Mouse (Mus musculus) heart, embryonic 16.5 days (tissue): ENCODE measurements around the gene Myoc. TPM values are rescaled to one million over a fixed set of nuclear protein-coding genes. Genes with fewer than 3 reads are reported as not detected.
"Not testable (repeated sequence)": the region's sequence is repeated elsewhere in the genome, so short reads cannot be mapped to it uniquely, and the experiment has no call there.

Experiments used
- ATAC-seq: fragments of 200-750 bp; cut with Nextera tagmentation; replicated peaks from 2 replicates; pipeline ENCODE4 v1.8.0; 2017; ENCODE audit warnings: moderate number of reproducible peaks; ENCODE audit not compliant: insufficient read depth, low FRiP score; ENCODE audit errors: extremely low read depth
- H3K27ac ChIP-seq: fragments of 300-500 bp; sonication (generic); 2 replicates; pipeline ENCODE4 v1.5.1; 2014; ENCODE audit warnings: mild to moderate bottlenecking, low read length, control low read depth, moderate library complexity
- H3K27me3 ChIP-seq: fragments of 300-500 bp; sonication (generic); 2 replicates; pipeline ENCODE4 v1.6.1; 2014; ENCODE audit warnings: low read length, mixed read lengths; ENCODE audit not compliant: control insufficient read depth, insufficient read depth
- H3K36me3 ChIP-seq: fragments of 300-500 bp; sonication (generic); 2 replicates; pipeline ENCODE4 v1.6.1; 2014; ENCODE audit not compliant: control insufficient read depth, insufficient read depth
- H3K4me1 ChIP-seq: fragments of 300-500 bp; sonication (generic); 2 replicates; pipeline ENCODE4 v1.6.1; 2014; ENCODE audit warnings: low read length, mixed read lengths; ENCODE audit not compliant: control insufficient read depth, insufficient read depth
- H3K4me2 ChIP-seq: fragments of 300-500 bp; sonication (generic); 2 replicates; pipeline ENCODE4 v1.6.1; 2014; ENCODE audit warnings: low read depth, mild to moderate bottlenecking, control low read depth, low read length
- H3K4me3 ChIP-seq: fragments of 300-500 bp; sonication (generic); 2 replicates; pipeline ENCODE4 v1.5.1; 2014; ENCODE audit warnings: mild to moderate bottlenecking, control low read depth, low read length
- H3K9ac ChIP-seq: fragments of 300-500 bp; sonication (generic); 2 replicates; pipeline ENCODE4 v1.6.1; 2014; ENCODE audit warnings: low read length, control low read depth
- H3K9me3 ChIP-seq: fragments of 300-500 bp; sonication (generic); replicated peaks from 2 replicates; pipeline ENCODE4 v1.6.1; 2016; ENCODE audit warnings: low read length; ENCODE audit not compliant: control insufficient read depth
- WGBS: fragments of 180-500 bp; shearing (Covaris S2); extraction: QIAGEN DNeasy Blood & Tissue Kit; methylation state at CpG from one replicate; pipeline ENCODE4 v1.1.7; 2014; 5-methylcytosine and 5-hydroxymethylcytosine counted together
- polyA plus RNA-seq: library from polyadenylated mRNA; unstranded; fragments of >200 nt; fragmentation: Nextera tagmentation; extraction: Ambion mirVana; gene quantifications from 2 replicates; pipeline ENCODE4 v1.2.1, GENCODE M21; 2015

The Myoc gene
- polyA plus RNA-seq, 1 experiment from 2014 or later, result 0.07 TPM

GRCm38 (mm10) chr1:162611191-162611590, 27.8 kb upstream of the Myoc start:
- Histone ChIP-seq H3K4me2 (no peak overlapping the region), H3K4me3 (no peak overlapping the region), H3K27me3 (no peaks in the 10 kb centered on the region), H3K27ac (no peak overlapping the region), H3K4me1 (no peaks in the 10 kb centered on the region), H3K9ac (no peak overlapping the region), H3K9me3 (no peaks in the 10 kb centered on the region), H3K36me3 (no peaks in the 10 kb centered on the region)
- ATAC-seq, result no peak
- 66% methylated on average over 4 of the region's 4 CpGs for WGBS

DNA sequence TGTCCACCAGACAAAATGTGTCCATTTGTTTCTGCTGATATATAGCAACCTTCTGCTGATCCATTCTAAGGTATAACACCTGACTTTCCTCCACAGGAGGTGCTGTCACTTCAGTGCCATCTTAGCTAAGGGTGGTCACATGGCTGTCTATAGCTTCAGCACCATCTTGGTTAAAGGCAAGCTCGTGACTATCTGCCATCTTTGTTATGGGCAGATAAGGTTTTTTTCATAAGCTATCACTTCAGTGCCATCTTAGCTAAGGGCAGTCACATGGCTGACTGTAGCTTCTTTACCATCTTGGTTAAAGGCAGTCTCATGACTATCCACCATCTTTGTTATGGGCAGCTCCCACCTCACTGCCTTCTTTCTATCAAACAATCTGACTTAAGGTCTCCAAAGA, 23.4 kb upstream of the Myoc start:
- Histone ChIP-seq H3K27ac (no peak overlapping the region), H3K27me3 (no peaks in the 10 kb centered on the region), H3K9ac (no peak overlapping the region), H3K4me3 (no peak overlapping the region), H3K9me3 (no peaks in the 10 kb centered on the region), H3K4me2 (no peak overlapping the region), H3K4me1 (no peaks in the 10 kb centered on the region), H3K36me3 (no peaks in the 10 kb centered on the region)
- WGBS, result 66% methylated on average over 1 of the region's 1 CpGs
- no peak for ATAC-seq

DNA sequence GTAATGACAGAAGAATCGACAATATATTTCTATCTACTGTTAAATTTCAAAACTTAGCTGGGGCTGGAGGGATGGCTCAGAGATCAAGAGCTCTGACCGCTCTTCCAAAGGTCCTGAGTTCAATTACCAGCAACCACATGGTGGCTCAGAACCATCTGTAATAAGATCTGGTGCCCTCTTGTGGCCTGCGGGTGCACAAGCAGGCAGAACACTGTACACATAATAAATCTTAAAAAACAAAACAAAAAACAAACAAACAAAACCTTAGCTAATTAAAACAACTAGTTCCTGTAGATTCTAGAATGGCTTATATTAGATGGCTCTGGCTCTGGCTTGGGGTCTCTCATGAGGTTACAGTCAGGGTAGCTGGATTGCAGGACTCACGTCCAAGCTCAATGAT, 18.5 kb upstream of the Myoc start:
- peaks cover 8% of the 10 kb centered on the region; the same call in 1 of the 2 replicates for H3K4me1 ChIP-seq
- H3K4me2 ChIP-seq, result no peak overlapping the region
- H3K4me3 ChIP-seq, result no peak overlapping the region
- no peak for ATAC-seq
- H3K27me3 ChIP-seq, result no peaks in the 10 kb centered on the region
- WGBS, result 67% methylated on average over 4 of the region's 4 CpGs
- H3K27ac ChIP-seq, result no peak overlapping the region
- H3K9ac ChIP-seq, result no peak overlapping the region
- no peaks in the 10 kb centered on the region for H3K36me3 ChIP-seq
- no peaks in the 10 kb centered on the region for H3K9me3 ChIP-seq

DNA sequence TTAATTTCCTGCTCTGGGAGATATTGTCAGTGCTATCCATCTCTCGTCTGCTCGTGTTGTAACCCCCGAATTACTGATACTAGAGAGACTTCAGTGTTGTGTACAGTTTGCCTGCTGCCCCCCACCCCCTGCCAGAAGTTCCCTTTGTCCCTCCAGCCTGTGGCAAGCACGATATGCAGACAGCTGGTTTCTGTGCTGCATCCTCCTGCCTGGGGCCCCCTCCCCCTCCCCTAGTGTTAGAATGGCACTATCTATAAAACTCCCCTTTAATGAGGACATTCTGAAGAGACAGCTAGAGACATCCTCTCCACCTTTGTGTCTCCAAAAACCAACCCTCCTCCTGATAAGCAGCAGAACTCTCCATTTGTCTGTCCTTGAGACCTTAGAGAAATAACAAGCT, 15.1 kb upstream of the Myoc start:
- WGBS, result 22% methylated on average over 4 of the region's 4 CpGs
- Histone ChIP-seq H3K4me2 (no peak overlapping the region), H3K9ac (no peak overlapping the region), H3K4me3 (no peak overlapping the region), H3K36me3 (no peaks in the 10 kb centered on the region), H3K27me3 (no peaks in the 10 kb centered on the region), H3K4me1 (peaks cover 8% of the 10 kb centered on the region; the same call in 1 of the 2 replicates), H3K27ac (no peak overlapping the region), H3K9me3 (no peaks in the 10 kb centered on the region)
- ATAC-seq, result no peak

DNA sequence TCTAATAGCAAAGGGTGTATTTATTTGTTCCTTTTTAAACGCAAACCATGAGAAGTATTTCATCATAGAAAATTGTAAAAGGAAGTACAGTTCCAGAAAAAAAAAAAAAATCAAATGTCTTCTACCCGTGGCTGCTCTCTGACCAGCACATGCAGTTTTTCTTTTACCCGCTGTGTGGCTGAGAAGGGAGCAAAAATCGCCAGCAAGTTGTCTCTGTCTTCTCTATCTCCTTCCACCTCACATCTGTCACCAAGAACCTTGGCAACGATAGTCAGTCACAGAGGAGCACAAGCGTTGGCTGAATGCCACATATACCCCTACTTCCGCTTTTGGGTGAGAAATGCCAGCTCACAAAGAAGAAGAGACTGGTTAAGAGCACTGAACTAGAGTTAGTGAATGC, 13.7 kb upstream of the Myoc start:
- 19% methylated on average over 7 of the region's 7 CpGs for WGBS
- ATAC-seq, result no peak
- H3K4me3 ChIP-seq, result no peak overlapping the region
- no peak overlapping the region for H3K27ac ChIP-seq
- no peaks in the 10 kb centered on the region for H3K9me3 ChIP-seq
- H3K9ac ChIP-seq, result no peak overlapping the region
- no peaks in the 10 kb centered on the region for H3K27me3 ChIP-seq
- H3K4me1 ChIP-seq, result peaks cover 8% of the 10 kb centered on the region; the same call in 1 of the 2 replicates
- H3K4me2 ChIP-seq, result peak overlapping the region; percentile 23
- no peaks in the 10 kb centered on the region for H3K36me3 ChIP-seq

DNA sequence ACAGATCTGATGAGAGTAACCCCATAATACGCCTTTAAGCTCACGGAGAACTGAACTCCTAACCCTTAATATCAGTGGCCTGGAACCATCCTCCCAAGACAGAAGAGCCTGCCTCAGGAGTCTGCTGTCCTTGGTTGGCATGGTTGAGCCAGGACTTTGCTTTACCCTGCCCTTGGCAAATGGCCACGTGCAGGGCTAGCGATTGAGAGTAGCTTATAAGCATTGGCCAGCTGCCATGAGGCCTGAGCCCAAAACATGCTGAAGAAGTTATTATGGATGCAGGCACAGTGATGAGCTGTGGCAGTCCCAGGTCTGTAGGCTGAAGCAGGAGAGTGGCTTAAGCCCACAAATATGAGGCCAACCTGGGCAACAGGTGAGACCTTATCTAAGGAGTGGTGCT, 11.1 kb upstream of the Myoc start:
- not testable (repeated sequence) for H3K4me1 ChIP-seq, H3K9me3 ChIP-seq, H3K4me2 ChIP-seq, H3K27me3 ChIP-seq, H3K9ac ChIP-seq, H3K36me3 ChIP-seq, H3K4me3 ChIP-seq, ATAC-seq, H3K27ac ChIP-seq
- WGBS, result 63% methylated on average over 4 of the region's 4 CpGs

- H3K4me2 ChIP-seq, H3K9me3 ChIP-seq, H3K27me3 ChIP-seq, H3K4me1 ChIP-seq, H3K36me3 ChIP-seq, H3K9ac ChIP-seq, ATAC-seq, H3K27ac ChIP-seq, H3K4me3 ChIP-seq: not testable (repeated sequence)
- 92% methylated on average over 15 of the region's 15 CpGs for WGBS
Observed at GRCm38 (mm10) chr1:162628326-162628725, 10.6 kb upstream of the Myoc start.

DNA sequence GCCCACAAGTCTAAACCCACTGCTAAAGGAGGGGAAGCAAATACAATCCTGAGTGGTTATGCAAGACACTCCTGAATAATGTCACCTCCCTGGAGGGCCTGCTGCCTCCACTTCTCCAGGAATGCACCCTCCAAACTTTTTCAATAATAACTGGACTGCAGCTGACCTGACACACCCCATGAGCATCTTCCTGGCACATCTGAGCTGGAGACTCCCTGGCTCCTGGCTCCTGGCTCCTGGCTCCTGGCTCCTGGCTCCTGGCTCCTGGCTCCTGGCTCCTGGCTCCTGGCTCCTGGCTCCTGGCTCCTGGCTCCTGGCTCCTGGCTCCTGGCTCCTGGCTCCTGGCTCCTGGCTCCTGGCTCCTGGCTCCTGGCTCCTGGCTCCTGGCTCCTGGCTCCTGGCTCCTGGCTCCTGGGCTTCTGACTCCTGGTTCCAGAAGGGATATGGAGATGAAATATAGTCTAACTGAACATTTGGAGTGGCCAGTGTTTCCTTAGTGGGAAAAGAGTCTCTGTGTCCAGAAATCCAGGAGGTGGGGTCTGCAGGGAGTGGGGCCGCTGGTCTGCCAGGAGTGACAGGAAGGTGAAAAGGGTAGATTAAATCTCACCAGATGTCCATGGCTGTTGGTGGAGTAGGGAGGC, 3.5 kb upstream of the Myoc start:
- not testable (repeated sequence) for H3K9me3 ChIP-seq, ATAC-seq, H3K4me1 ChIP-seq, H3K27me3 ChIP-seq, H3K4me2 ChIP-seq, H3K27ac ChIP-seq, H3K4me3 ChIP-seq, H3K36me3 ChIP-seq, H3K9ac ChIP-seq
- 40% methylated on average over 1 of the region's 1 CpGs for WGBS

DNA sequence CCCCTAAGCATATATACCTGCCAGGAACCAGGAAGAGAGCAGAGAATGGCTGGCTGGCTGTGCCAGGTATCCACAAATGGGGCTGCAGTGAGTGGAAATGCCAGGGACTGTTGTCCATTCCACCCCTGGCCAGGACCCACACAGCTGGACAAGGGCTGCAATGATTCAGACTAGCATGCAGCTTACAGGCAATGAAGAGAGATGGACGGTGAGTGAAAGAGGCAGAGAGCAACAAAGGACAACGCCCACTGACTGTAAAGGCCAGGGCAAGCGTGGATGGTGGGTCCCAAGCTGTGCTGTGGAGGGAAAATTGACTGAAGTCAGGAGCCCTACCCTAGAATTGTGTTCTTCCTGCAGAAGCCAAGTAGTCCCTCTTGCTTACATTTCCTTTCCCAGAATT, 2.4 kb upstream of the Myoc start:
- ATAC-seq, result no peak
- H3K4me3 ChIP-seq, result no peak overlapping the region
- H3K27ac ChIP-seq, result no peak overlapping the region
- no peaks in the 10 kb centered on the region for H3K36me3 ChIP-seq
- no peaks in the 10 kb centered on the region for H3K4me1 ChIP-seq
- 0 out of 2 replicates have a peak, but pooled peaks cover 6% of the 10 kb centered on the region for H3K9me3 ChIP-seq
- H3K9ac ChIP-seq, result no peak overlapping the region
- no peak overlapping the region for H3K4me2 ChIP-seq
- 74% methylated on average over 3 of the region's 3 CpGs for WGBS
- no peaks in the 10 kb centered on the region for H3K27me3 ChIP-seq
